Mouse (Mus musculus) CH12.LX (cell line): Measurements from ENCODE around the gene Dpep3. TPM values are rescaled to one million over a fixed set of nuclear protein-coding genes. Genes with fewer than 3 reads are reported as not detected.
A peak's percentile ranks its signal among the peaks of the same experiment; 100 is the strongest.

Experiments used
- DNase-seq: peaks from one replicate; pipeline ENCODE4 v3.0.0-alpha.2; 2013; ENCODE audit errors: extremely low read depth
- H3K27ac ChIP-seq: 2 replicates; pipeline ENCODE4 v1.5.1; 2012; ENCODE audit warnings: low read depth, mild to moderate bottlenecking, control low read depth, moderate library complexity; ENCODE audit not compliant: insufficient read depth
- H3K27me3 ChIP-seq: replicated peaks from 2 replicates; pipeline ENCODE3; 2012; ENCODE audit warnings: inconsistent platforms
- H3K36me3 ChIP-seq, 2 experiments: replicated peaks in 1 of 2; 2 replicates each; pipeline versions ENCODE3 to v1.6.1; 2012; ENCODE audit warnings: inconsistent platforms in 1 of 2, low read length in 1 of 2, mild to moderate bottlenecking in 1 of 2, mixed read lengths in 1 of 2, moderate library complexity in 1 of 2; ENCODE audit not compliant: control insufficient read depth in 1 of 2, insufficient read depth in 1 of 2
- H3K4me1 ChIP-seq, 2 experiments: 2 replicates each; pipeline ENCODE4 v1.6.1; 2012; ENCODE audit warnings: inconsistent platforms in 1 of 2, moderate library complexity in 1 of 2; ENCODE audit not compliant: insufficient read depth in 2 of 2, control insufficient read depth in 1 of 2
- H3K4me2 ChIP-seq: 2 replicates; pipeline ENCODE4 v1.6.1; 2012; ENCODE audit warnings: low read depth, mild to moderate bottlenecking, control low read depth; ENCODE audit not compliant: poor library complexity, insufficient read depth, severe bottlenecking
- H3K4me3 ChIP-seq, 3 experiments: fragments of 150-350 bp in 1 of 3; sonication (generic) in 1 of 3; replicated peaks in 1 of 3; 2 replicates each; pipeline versions ENCODE3 to v1.5.1; 2011 to 2012; ENCODE audit warnings: low read depth in 2 of 3, low read length in 2 of 3, mild to moderate bottlenecking in 2 of 3, moderate library complexity in 2 of 3, control low read depth in 1 of 3, improper control_type of control experiment in 1 of 3, inconsistent platforms in 1 of 3, mixed read lengths in 1 of 3; ENCODE audit not compliant: poor library complexity in 1 of 3
- H3K79me2 ChIP-seq: replicated peaks from 2 replicates; pipeline ENCODE4 v1.6.1; 2012; ENCODE audit warnings: mild to moderate bottlenecking, moderate library complexity; ENCODE audit not compliant: control insufficient read depth, poor library complexity, insufficient read depth, severe bottlenecking; ENCODE audit errors: extremely low read depth
- H3K9ac ChIP-seq: 2 replicates; pipeline ENCODE4 v1.6.1; 2012; ENCODE audit warnings: low read depth, mild to moderate bottlenecking, control low read depth, moderate library complexity; ENCODE audit not compliant: insufficient read depth
- H3K9me3 ChIP-seq: replicated peaks from 2 replicates; pipeline ENCODE3; 2012; ENCODE audit warnings: low read length, inconsistent platforms, mixed read lengths
- BHLHE40 ChIP-seq: IDR thresholded peaks from 2 replicates; pipeline ENCODE4 v1.6.1; 2011; ENCODE audit warnings: mild to moderate bottlenecking, low read depth, low read length, improper control_type of control experiment
- CHD1 ChIP-seq: IDR thresholded peaks from 2 replicates; pipeline ENCODE4 v1.6.1; 2012; ENCODE audit warnings: low read depth, low read length, improper control_type of control experiment, inconsistent platforms
- CHD2 ChIP-seq: IDR thresholded peaks from 2 replicates; pipeline ENCODE4 v1.6.1; 2011; ENCODE audit warnings: low read length, improper control_type of control experiment
- ELF1 ChIP-seq: IDR thresholded peaks from 2 replicates; pipeline ENCODE4 v1.6.1; 2014; ENCODE audit warnings: low read depth, mild to moderate bottlenecking, inconsistent platforms, low read length, improper control_type of control experiment
- EP300 ChIP-seq: IDR thresholded peaks from 2 replicates; pipeline ENCODE4 v1.6.1; 2011; ENCODE audit warnings: low read length, improper control_type of control experiment
- ETS1 ChIP-seq: conservative IDR thresholded peaks from 2 replicates; pipeline ENCODE4 v1.6.1; 2012; ENCODE audit warnings: low read depth, mild to moderate bottlenecking, inconsistent platforms, low read length, improper control_type of control experiment, moderate library complexity
- GABPA ChIP-seq: IDR thresholded peaks from 2 replicates; pipeline ENCODE4 v1.6.1; 2012; ENCODE audit warnings: low read depth, low read length, improper control_type of control experiment, inconsistent platforms; ENCODE audit not compliant: insufficient replicate concordance
- HCFC1 ChIP-seq: IDR thresholded peaks from 2 replicates; pipeline ENCODE4 v1.6.1; 2012; ENCODE audit warnings: low read depth, mild to moderate bottlenecking, inconsistent platforms, low read length, improper control_type of control experiment
- IRF4 ChIP-seq: IDR thresholded peaks from 2 replicates; pipeline ENCODE4 v1.6.1; 2014; ENCODE audit warnings: low read depth, mild to moderate bottlenecking, inconsistent platforms, low read length, improper control_type of control experiment
- JUND ChIP-seq: conservative IDR thresholded peaks from 2 replicates; pipeline ENCODE4 v1.6.1; 2011; ENCODE audit warnings: low read depth, low read length, improper control_type of control experiment
- KAT2A ChIP-seq: IDR thresholded peaks from 2 replicates; pipeline ENCODE4 v1.6.1; 2012; ENCODE audit warnings: low read length, improper control_type of control experiment, inconsistent platforms; ENCODE audit not compliant: insufficient replicate concordance
- MAFK ChIP-seq: IDR thresholded peaks from 2 replicates; pipeline ENCODE4 v1.6.1; 2011; ENCODE audit warnings: low read length, improper control_type of control experiment; ENCODE audit not compliant: insufficient replicate concordance
- MAX ChIP-seq: IDR thresholded peaks from 2 replicates; pipeline ENCODE4 v1.6.1; 2011; ENCODE audit warnings: low read length, improper control_type of control experiment
- MAZ ChIP-seq: IDR thresholded peaks from 2 replicates; pipeline ENCODE4 v1.6.1; 2012; ENCODE audit warnings: low read depth, mild to moderate bottlenecking, inconsistent platforms, low read length, improper control_type of control experiment, moderate library complexity
- MXI1 ChIP-seq: IDR thresholded peaks from 2 replicates; pipeline ENCODE4 v1.6.1; 2011; ENCODE audit warnings: mild to moderate bottlenecking, low read depth, low read length, improper control_type of control experiment
- NELFE ChIP-seq: IDR thresholded peaks from 2 replicates; pipeline ENCODE4 v1.6.1; 2011; ENCODE audit warnings: low read depth, low read length, improper control_type of control experiment
- PAX5 ChIP-seq: IDR thresholded peaks from 2 replicates; pipeline ENCODE4 v1.6.1; 2012; ENCODE audit warnings: low read length, inconsistent platforms, mixed read lengths
- POLR2A ChIP-seq: IDR thresholded peaks from 2 replicates; pipeline ENCODE4 v1.6.1; 2011; ENCODE audit warnings: low read depth, mild to moderate bottlenecking, improper control_type of control experiment, low read length
- POLR2AphosphoS2 ChIP-seq: IDR thresholded peaks from 2 replicates; pipeline ENCODE4 v1.6.1; 2011; ENCODE audit warnings: low read depth, low read length, improper control_type of control experiment
- RAD21 ChIP-seq: IDR thresholded peaks from 2 replicates; pipeline ENCODE4 v1.6.1; 2011; ENCODE audit warnings: low read depth, mild to moderate bottlenecking, low read length, improper control_type of control experiment, moderate library complexity
- RCOR1 ChIP-seq: conservative IDR thresholded peaks from 2 replicates; pipeline ENCODE4 v1.6.1; 2012; ENCODE audit warnings: low read depth, mild to moderate bottlenecking, inconsistent platforms, low read length, improper control_type of control experiment
- SIN3A ChIP-seq: IDR thresholded peaks from 2 replicates; pipeline ENCODE4 v1.6.1; 2012; ENCODE audit warnings: low read length, improper control_type of control experiment, inconsistent platforms
- SMC3 ChIP-seq: IDR thresholded peaks from 2 replicates; pipeline ENCODE4 v1.6.1; 2011; ENCODE audit warnings: low read depth, low read length, improper control_type of control experiment
- TCF12 ChIP-seq: IDR thresholded peaks from 2 replicates; pipeline ENCODE4 v1.6.1; 2014; ENCODE audit warnings: low read depth, mild to moderate bottlenecking, inconsistent platforms, low read length, improper control_type of control experiment
- UBTF ChIP-seq: IDR thresholded peaks from 2 replicates; pipeline ENCODE4 v1.6.1; 2012; ENCODE audit warnings: low read depth, mild to moderate bottlenecking, inconsistent platforms, low read length, improper control_type of control experiment, moderate library complexity
- USF1 ChIP-seq: IDR thresholded peaks from 2 replicates; pipeline ENCODE4 v1.6.1; 2014; ENCODE audit warnings: low read depth, mild to moderate bottlenecking, inconsistent platforms, low read length, improper control_type of control experiment
- USF2 ChIP-seq: conservative IDR thresholded peaks from 2 replicates; pipeline ENCODE4 v1.6.1; 2011; ENCODE audit warnings: low read depth, low read length, improper control_type of control experiment
- ZC3H11A ChIP-seq: IDR thresholded peaks from 2 replicates; pipeline ENCODE4 v1.6.1; 2012; ENCODE audit warnings: low read depth, mild to moderate bottlenecking, inconsistent platforms, low read length, improper control_type of control experiment
- ZKSCAN1 ChIP-seq: IDR thresholded peaks from 2 replicates; pipeline ENCODE4 v1.6.1; 2012; ENCODE audit warnings: low read depth, inconsistent platforms, low read length, improper control_type of control experiment, borderline replicate concordance
- ZMIZ1 ChIP-seq: IDR thresholded peaks from 2 replicates; pipeline ENCODE4 v1.6.1; 2012; ENCODE audit warnings: low read depth, mild to moderate bottlenecking, inconsistent platforms, low read length, improper control_type of control experiment
- dilution Hi-C: fragments of 300-500 bp; cut with MboI; formaldehyde crosslinking; loops from 2 replicates; pipeline ENCODE4 v1.14.3; 2020; ENCODE audit warnings: low sequenced_read_pairs; ENCODE audit not compliant: extremely low pct_unique_long_range_greater_than_20kb, extremely low pct_ligation_motif_present
- in situ Hi-C: fragments of 300-500 bp; cut with MboI; formaldehyde crosslinking; loops from 3 replicates; pipeline ENCODE4 v1.14.3; 2019; ENCODE audit warnings: low sequenced_read_pairs, low pct_ligation_motif_present, low pct_unique_long_range_greater_than_20kb, mixed read lengths
- polyA plus RNA-seq: library from polyadenylated mRNA; unstranded; fragments of >175 nt; gene quantifications from 2 replicates; pipeline ENCODE4 v1.2.1, GENCODE M21; 2012; ENCODE audit warnings: low read depth; ENCODE audit not compliant: insufficient read length
- total RNA-seq, 2 experiments: library from RNA; depleted of rRNA; stranded (reverse); fragments of 300-350 nt in 1 of 2; fragments of >200 nt in 1 of 2; gene quantifications; 2 replicates each; pipeline ENCODE4 v1.2.3; 2012 to 2014

Dpep3 gene
- total and polyA plus RNA-seq, 3 experiments = not detected

DNA sequence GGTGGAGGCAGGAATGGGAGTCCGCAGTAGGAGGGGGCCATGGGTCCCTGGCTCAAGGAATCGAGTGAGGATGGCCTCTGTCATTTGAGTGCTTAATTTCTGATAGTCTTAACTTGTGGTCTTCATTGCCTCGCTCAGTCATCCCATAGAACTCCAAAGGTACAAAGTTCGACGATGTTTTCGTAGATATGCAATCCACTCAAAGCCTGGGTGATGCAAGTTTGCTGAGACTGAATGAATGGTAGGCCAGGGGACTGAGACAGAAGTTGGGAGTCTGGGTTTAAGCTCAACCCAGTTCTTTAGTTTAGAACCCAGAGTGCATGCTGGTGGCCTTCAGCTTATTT, 32.4 kb upstream of the Dpep3 start, which contains the start of gene Ddx28:
TSS of gene Ddx28 (minus strand) at position 240 of the 344 bp plus-strand sequence.
- H3K9me3 ChIP-seq = no peaks in the 10 kb centered on the region
- H3K79me2 ChIP-seq = peaks cover 9% of the 10 kb centered on the region
- H3K4me3 ChIP-seq = peak within 1 kb of the TSS; percentile 82 to 98 (median 84)
- in situ Hi-C loops (no loop called here), dilution Hi-C loops (no loop called here)
- peak within 1 kb of the TSS; percentile 62 for H3K9ac ChIP-seq
- H3K4me2 ChIP-seq = peak within 1 kb of the TSS; percentile 77
- H3K36me3 ChIP-seq = peaks cover 9 to 36% of the 10 kb centered on the region in 2 experiments
- no peak for DNase-seq
- peaks cover 10 to 32% of the 10 kb centered on the region in 2 experiments for H3K4me1 ChIP-seq
- TF ChIP-seq CHD1 (0 out of 2 replicates have a peak, but pooled peaks have one; percentile 11), ZC3H11A (no peak)
- H3K27ac ChIP-seq = peak within 1 kb of the TSS; percentile 23
- no peaks in the 10 kb centered on the region for H3K27me3 ChIP-seq

DNA sequence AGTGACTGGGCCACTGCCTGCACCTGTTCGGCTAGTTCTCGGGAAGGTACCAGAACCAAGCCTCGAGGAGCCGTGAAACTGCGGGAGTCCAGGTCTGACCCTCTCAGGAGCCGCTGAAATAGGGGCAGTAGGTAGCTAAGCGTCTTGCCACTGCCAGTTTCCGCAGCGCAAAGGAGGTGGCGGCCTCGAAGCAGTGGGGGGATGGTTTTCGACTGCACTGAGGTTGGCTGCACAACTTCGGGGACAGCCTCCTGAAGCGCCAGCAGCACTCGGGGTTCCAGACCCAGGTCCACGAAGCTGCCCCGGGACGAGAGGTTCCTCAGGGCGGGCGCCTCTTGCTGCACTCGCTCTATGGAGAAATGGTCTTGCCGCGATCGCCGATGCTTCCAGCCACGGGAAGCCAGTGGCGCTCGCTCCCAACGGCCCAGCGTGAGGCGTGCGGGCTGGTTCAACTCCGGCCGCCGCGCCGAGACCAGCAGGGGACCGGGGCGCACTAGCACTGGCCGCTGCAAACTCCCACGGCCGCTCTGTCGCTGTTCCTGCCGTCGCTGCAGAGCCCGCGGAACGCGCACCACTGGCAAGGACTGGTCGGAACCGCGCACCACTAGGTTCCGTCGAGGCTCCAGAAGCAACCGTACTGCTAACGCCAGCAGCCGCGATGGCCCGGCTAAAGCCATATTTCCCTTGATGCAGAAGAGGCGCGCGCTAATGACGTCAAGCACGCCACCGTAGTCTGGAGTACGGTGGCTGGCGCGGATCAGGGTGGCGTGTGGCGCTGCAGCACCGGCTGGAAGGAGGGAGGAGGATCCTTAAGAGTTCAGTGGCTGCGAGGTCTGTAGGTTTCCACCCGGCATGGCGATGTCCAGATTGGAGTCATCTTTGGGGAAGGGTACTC, 31.8 kb upstream of the Dpep3 start:
- dilution Hi-C loops (no loop called here), in situ Hi-C loops (no loop called here)
- peak overlapping the region; percentile 62 for H3K9ac ChIP-seq
- H3K36me3 ChIP-seq = peaks cover 4 to 31% of the 10 kb centered on the region in 2 experiments
- peaks cover 10 to 35% of the 10 kb centered on the region in 2 experiments for H3K4me1 ChIP-seq
- no peaks in the 10 kb centered on the region for H3K27me3 ChIP-seq
- peak overlapping the region; percentile 82 to 98 (median 84) for H3K4me3 ChIP-seq
- DNase-seq = peak; percentile 92
- H3K27ac ChIP-seq = peak overlapping the region; percentile 23
- H3K9me3 ChIP-seq = no peaks in the 10 kb centered on the region
- peaks cover 9% of the 10 kb centered on the region for H3K79me2 ChIP-seq
- peak overlapping the region; percentile 77 for H3K4me2 ChIP-seq
- TF ChIP-seq CHD1 = 0 out of 2 replicates have a peak, but pooled peaks have one; percentile 20
- TF ChIP-seq ZKSCAN1 = no peak
- no peak for TF ChIP-seq JUND
- TF ChIP-seq USF1 = no peak
- peak; percentile 86 for TF ChIP-seq MAX
- TF ChIP-seq SMC3 = no peak
- TF ChIP-seq MAFK = no peak
- peak; percentile 39; the same call in 1 of the 2 replicates for TF ChIP-seq ETS1
- peak; percentile 50; the same call in 1 of the 2 replicates for TF ChIP-seq MAZ
- peak; percentile 85; the same call in 1 of the 2 replicates for TF ChIP-seq KAT2A
- peak; percentile 97 for TF ChIP-seq SIN3A
- TF ChIP-seq MXI1 = peak; percentile 95
- no peak for TF ChIP-seq EP300
- TF ChIP-seq NELFE = peak; percentile 93
- TF ChIP-seq ZC3H11A = no peak
- TF ChIP-seq USF2 = no peak
- TF ChIP-seq POLR2AphosphoS2 = peak; percentile 69; the same call in 1 of the 2 replicates
- TF ChIP-seq HCFC1 = peak; percentile 95
- TF ChIP-seq RCOR1 = 0 out of 2 replicates have a peak, but pooled peaks have one; percentile 34
- TF ChIP-seq RAD21 = no peak
- TF ChIP-seq PAX5 = no peak
- TF ChIP-seq CHD2 = peak; percentile 43
- 0 out of 2 replicates have a peak, but pooled peaks have one; percentile 45 for TF ChIP-seq UBTF
- peak; percentile 89 for TF ChIP-seq POLR2A
- TF ChIP-seq BHLHE40 = peak; percentile 60
- peak; percentile 79 for TF ChIP-seq ELF1
- peak; percentile 75 for TF ChIP-seq IRF4
- TF ChIP-seq GABPA = peak; percentile 64; the same call in 1 of the 2 replicates
- TF ChIP-seq TCF12 = peak; percentile 87
- peak; percentile 94 for TF ChIP-seq ZMIZ1
